8 mouse cellular contexts compared by ENCODE assay signal in the genomic region with DNA sequence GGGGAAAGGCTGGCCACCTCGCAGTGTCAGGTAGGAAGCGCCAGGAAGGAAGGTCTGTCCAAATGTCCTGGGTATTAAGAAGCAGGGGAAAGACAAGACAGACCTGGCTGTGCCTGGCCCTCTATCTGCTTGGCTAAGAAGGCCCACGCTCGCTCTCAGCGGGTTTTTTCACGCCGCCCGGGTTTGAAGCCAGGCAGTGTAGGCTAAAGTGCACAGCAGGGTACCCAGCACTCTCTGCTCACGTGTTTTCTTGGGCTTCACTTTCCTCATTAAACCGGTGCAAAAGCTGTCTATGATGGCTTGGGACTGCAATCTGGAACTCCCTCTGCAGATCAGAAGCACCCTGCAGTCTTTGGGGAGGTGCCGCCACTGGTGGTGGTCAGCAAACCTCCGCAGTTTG. TPM values are rescaled to one million over a fixed set of nuclear protein-coding genes. Genes with fewer than 3 reads are reported as not detected.
DNase-seq lines count a peak whose midpoint lies in the region; ATAC-seq and TF ChIP-seq lines count a peak whose summit lies in the region.

No protein-coding gene starts in this region.

- H3K79me2 ChIP-seq in liver, adult 2 months (ENCODE audit: control insufficient read depth, insufficient read depth, low read length) = peaks cover 9% of the 10 kb centered on the region; the same call in 1 of the 2 replicates

- H3K27me3 ChIP-seq in liver, adult 2 months (ENCODE audit: control insufficient read depth, insufficient read depth, low read length) = no peaks in the 10 kb centered on the region
- H3K27me3 ChIP-seq in embryonic facial prominence, embryonic 15.5 days = peaks cover 19% of the 10 kb centered on the region
- H3K27me3 ChIP-seq in kidney, embryonic 16.5 days (ENCODE audit: insufficient read depth, low read length) = peaks cover 17% of the 10 kb centered on the region
- peaks cover 12% of the 10 kb centered on the region for H3K27me3 ChIP-seq in neural tube, embryonic 14.5 days (ENCODE audit: control insufficient read depth, insufficient read depth, low read length)

- no peaks in the 10 kb centered on the region for H3K9me3 ChIP-seq in embryonic facial prominence, embryonic 15.5 days (replicated peaks)
- H3K9me3 ChIP-seq in kidney, embryonic 16.5 days (ENCODE audit: low read length) = no peaks in the 10 kb centered on the region
- no peaks in the 10 kb centered on the region for H3K9me3 ChIP-seq in neural tube, embryonic 14.5 days (ENCODE audit: control insufficient read depth, low read length)

- peaks cover 4% of the 10 kb centered on the region; the same call in 1 of the 2 replicates for H3K36me3 ChIP-seq in liver, adult 2 months (ENCODE audit: control insufficient read depth, insufficient read depth, low read length)
- H3K36me3 ChIP-seq in embryonic facial prominence, embryonic 15.5 days = no peaks in the 10 kb centered on the region
- no peaks in the 10 kb centered on the region for H3K36me3 ChIP-seq in kidney, embryonic 16.5 days (ENCODE audit: insufficient read depth, low read length)
- no peaks in the 10 kb centered on the region for H3K36me3 ChIP-seq in neural tube, embryonic 14.5 days (ENCODE audit: control insufficient read depth, insufficient read depth, low read length)

- ATAC-seq in embryonic facial prominence, embryonic 15.5 days (ENCODE audit: insufficient number of reproducible peaks, low FRiP score, low TSS enrichment, low read depth) = no peak
- no peak; the same call in 1 of the 2 replicates for ATAC-seq in kidney, embryonic 16.5 days (ENCODE audit: low FRiP score, low TSS enrichment)
- peak; percentile 8; the same call in 1 of the 2 replicates for ATAC-seq in neural tube, embryonic 14.5 days (ENCODE audit: low read depth)

- peak overlapping the region; percentile 90 for H3K27ac ChIP-seq in liver, adult 2 months (replicated peaks; ENCODE audit: insufficient read depth, low read depth, low read length)
- no peak overlapping the region for H3K27ac ChIP-seq in embryonic facial prominence, embryonic 15.5 days (replicated peaks)
- no peak overlapping the region for H3K27ac ChIP-seq in kidney, embryonic 16.5 days (ENCODE audit: low read length)
- no peak overlapping the region for H3K27ac ChIP-seq in neural tube, embryonic 14.5 days (ENCODE audit: low read depth, low read length)

- peak overlapping the region; percentile 65 for H3K9ac ChIP-seq in liver, adult 2 months (ENCODE audit: low read depth, low read length)
- H3K9ac ChIP-seq in embryonic facial prominence, embryonic 15.5 days = no peak overlapping the region
- peak overlapping the region; percentile 76; the same call in 1 of the 2 replicates for H3K9ac ChIP-seq in kidney, embryonic 16.5 days (replicated peaks; ENCODE audit: low read length)
- H3K9ac ChIP-seq in neural tube, embryonic 14.5 days (replicated peaks; ENCODE audit: low read depth, low read length) = no peak overlapping the region

- peaks cover 16% of the 10 kb centered on the region for H3K4me1 ChIP-seq in liver, adult 2 months (ENCODE audit: control insufficient read depth, insufficient read depth, low read length)
- peaks cover 27% of the 10 kb centered on the region for H3K4me1 ChIP-seq in embryonic facial prominence, embryonic 15.5 days
- H3K4me1 ChIP-seq in kidney, embryonic 16.5 days (ENCODE audit: insufficient read depth, low read length) = peaks cover 13% of the 10 kb centered on the region
- H3K4me1 ChIP-seq in neural tube, embryonic 14.5 days (ENCODE audit: control insufficient read depth, insufficient read depth, low read length) = peaks cover 9% of the 10 kb centered on the region; the same call in 1 of the 2 replicates

- peak overlapping the region; percentile 100 for H3K4me2 ChIP-seq in embryonic facial prominence, embryonic 15.5 days (replicated peaks)
- H3K4me2 ChIP-seq in kidney, embryonic 16.5 days (replicated peaks; ENCODE audit: low read depth, low read length) = peak overlapping the region; percentile 100
- H3K4me2 ChIP-seq in neural tube, embryonic 14.5 days (ENCODE audit: low read depth, low read length) = peak overlapping the region; percentile 100

- WGBS in liver, adult 2 months = 17% methylated on average over 12 of the region's 12 CpGs
- WGBS in embryonic facial prominence, embryonic 15.5 days = 25% methylated on average over 12 of the region's 12 CpGs
- 14% methylated on average over 12 of the region's 12 CpGs for WGBS in kidney, embryonic 16.5 days
- WGBS in neural tube, embryonic 14.5 days = 6% methylated on average over 12 of the region's 12 CpGs

- peak; percentile 72 for DNase-seq in liver, adult 2 months (ENCODE audit: extremely low read depth, low read depth, low spot score)
- DNase-seq in liver = no peak
- no peak for DNase-seq in spleen, adult 12 weeks (ENCODE audit: low spot score)
- no peak for DNase-seq in ovary, postnatal 10 days (ENCODE audit: low spot score)
- no peak for DNase-seq in layer of hippocampus, postnatal 10 days (ENCODE audit: low spot score in 2 of 2)

- peak overlapping the region; percentile 78 for H3K4me3 ChIP-seq in liver, adult 2 months (ENCODE audit: insufficient read depth, low read depth, low read length)
- peak overlapping the region; percentile 63 for H3K4me3 ChIP-seq in embryonic facial prominence, embryonic 15.5 days (replicated peaks)
- peak overlapping the region; percentile 71 for H3K4me3 ChIP-seq in kidney, embryonic 16.5 days (ENCODE audit: low read length)
- H3K4me3 ChIP-seq in neural tube, embryonic 14.5 days (ENCODE audit: low read depth, low read length) = peak overlapping the region; percentile 68

- 0 out of 2 replicates have a peak, but pooled peaks have one; percentile 4 for TF ChIP-seq POLR2A in liver, adult 2 months (IDR thresholded peaks at IDR 0.05; ENCODE audit: extremely low read depth, insufficient read depth, low read length)

- TF ChIP-seq CTCF in liver, adult 2 months (IDR thresholded peaks at IDR 0.05; ENCODE audit: low read depth, low read length) = no peak

RNA-seq across cellular contexts. Expression of a gene that starts 0.6 kb away (rescaled TPM):
- total RNA-seq in liver, adult 2 months (2014; rRNA removed) = 148 and 168 TPM in 2 replicates
- polyA plus RNA-seq in liver, adult 2 months (2012; rRNA removed) = 147 and 252 TPM in 2 replicates
- 6.8 and 7.1 TPM in 2 replicates for polyA plus RNA-seq in embryonic facial prominence, embryonic 15.5 days (2015; fragmentation: Nextera tagmentation; extraction: Ambion mirVana)
- 16.1 TPM in 2 replicates for polyA plus RNA-seq in kidney, embryonic 16.5 days (2015; fragmentation: Nextera tagmentation; extraction: Ambion mirVana)
- 16.1 and 16.6 TPM in 2 replicates for polyA plus RNA-seq in neural tube, embryonic 14.5 days (2014; fragmentation: Nextera tagmentation; extraction: Ambion mirVana)
- total RNA-seq in layer of hippocampus, postnatal 10 days (2021) = 10 to 100 TPM; 18.5 to 23.7 TPM

RNA-seq across cellular contexts. Expression of a gene that starts 24.5 kb away (rescaled TPM):
- total RNA-seq in liver, adult 2 months (2014; rRNA removed) = 1,071 and 1,237 TPM in 2 replicates
- 834 and 897 TPM in 2 replicates for polyA plus RNA-seq in liver, adult 2 months (2012; rRNA removed)
- 2.0 and 2.1 TPM in 2 replicates for polyA plus RNA-seq in embryonic facial prominence, embryonic 15.5 days (2015; fragmentation: Nextera tagmentation; extraction: Ambion mirVana)
- polyA plus RNA-seq in kidney, embryonic 16.5 days (2015; fragmentation: Nextera tagmentation; extraction: Ambion mirVana) = 21.1 and 23.4 TPM in 2 replicates
- 53.3 and 53.5 TPM in 2 replicates for polyA plus RNA-seq in neural tube, embryonic 14.5 days (2014; fragmentation: Nextera tagmentation; extraction: Ambion mirVana)
- total RNA-seq in layer of hippocampus, postnatal 10 days (2021) = 10 to 100 TPM; 43.9 to 52.3 TPM

RNA-seq across cellular contexts. Expression of a gene that starts 33.2 kb away (rescaled TPM):
- total RNA-seq in liver, adult 2 months (2014; rRNA removed) = 0.20 and 0.28 TPM in 2 replicates
- 0.17 and 0.33 TPM in 2 replicates for polyA plus RNA-seq in liver, adult 2 months (2012; rRNA removed)
- 1.4 and 1.7 TPM in 2 replicates for polyA plus RNA-seq in embryonic facial prominence, embryonic 15.5 days (2015; fragmentation: Nextera tagmentation; extraction: Ambion mirVana)
- 0.49 and 0.62 TPM in 2 replicates for polyA plus RNA-seq in kidney, embryonic 16.5 days (2015; fragmentation: Nextera tagmentation; extraction: Ambion mirVana)
- 7.4 and 8.5 TPM in 2 replicates for polyA plus RNA-seq in neural tube, embryonic 14.5 days (2014; fragmentation: Nextera tagmentation; extraction: Ambion mirVana)
- 1 to 10 TPM; 8.8 to 9.2 TPM for total RNA-seq in layer of hippocampus, postnatal 10 days (2021)

Comparison
In these comparisons a context has a peak if more than half of its experiments do, and no peak if none do; other contexts are left out.
1. H3K9ac ChIP-seq: peak in liver, adult 2 months (single experiment) and kidney, embryonic 16.5 days (single experiment); none in embryonic facial prominence, embryonic 15.5 days (single experiment) and neural tube, embryonic 14.5 days (single experiment).
2. RNA of a gene that starts 24.5 kb away (polyA plus RNA-seq): 834 to 897 TPM in liver, adult 2 months; 53.3 to 53.5 TPM in neural tube, embryonic 14.5 days, 21.1 to 23.4 TPM in kidney, embryonic 16.5 days and 2.0 to 2.1 TPM in embryonic facial prominence, embryonic 15.5 days; every median in the first group is over 10 times any median in the second.
3. Peak in every context shown above with its lines, with median percentiles within 50 percentile points of each other: H3K4me3 ChIP-seq and H3K4me2 ChIP-seq.